Mouse (Mus musculus) spleen, adult 12 weeks (tissue): Measurements from ENCODE around the gene Ubtf.

Experiments
- DNase-seq: peaks from one replicate; pipeline ENCODE4 v3.0.0; 2022; ENCODE audit warnings: low spot score

Ubtf gene

DNA sequence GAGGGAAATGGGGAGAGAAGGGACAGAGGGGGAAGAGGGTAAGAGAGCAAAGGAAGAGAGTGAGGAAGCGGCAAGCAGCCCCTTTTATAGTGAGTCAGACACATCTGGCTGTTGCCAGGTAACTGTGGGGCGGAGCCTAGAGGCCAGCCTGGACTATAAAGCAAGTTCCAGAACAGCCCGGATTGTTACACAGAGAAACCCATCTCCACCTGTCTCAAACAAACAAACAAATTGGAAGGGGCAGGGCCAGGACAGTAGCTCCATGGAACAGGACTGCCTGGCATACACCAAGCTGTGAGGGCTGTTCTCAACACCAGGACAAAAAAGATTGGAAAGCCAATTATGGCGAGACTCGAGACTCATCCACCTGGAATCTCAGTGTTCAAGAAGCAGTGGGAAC, 27.4 kb upstream of the Ubtf start:
- no peak for DNase-seq

DNA sequence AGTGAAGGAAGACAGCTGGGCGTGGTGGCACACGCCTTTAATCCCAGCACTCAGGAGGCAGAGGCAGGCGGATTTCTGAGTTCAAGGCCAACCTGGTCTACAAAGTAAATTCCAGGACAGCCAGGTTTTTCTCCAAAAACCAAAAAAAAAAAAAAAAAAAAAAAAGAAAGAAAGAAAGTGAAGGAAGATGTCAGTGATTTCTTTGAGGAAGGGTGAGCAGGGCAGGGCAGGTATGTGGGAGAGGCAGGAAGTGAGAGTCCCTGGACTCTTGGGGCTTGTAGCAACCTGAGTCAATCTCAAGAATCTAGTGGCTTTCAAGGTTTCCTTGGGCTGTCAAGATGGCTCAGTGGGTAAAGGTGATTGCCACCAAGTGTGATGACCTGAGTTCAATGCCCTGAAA, 24.9 kb upstream of the Ubtf start:
- no peak for DNase-seq

DNA sequence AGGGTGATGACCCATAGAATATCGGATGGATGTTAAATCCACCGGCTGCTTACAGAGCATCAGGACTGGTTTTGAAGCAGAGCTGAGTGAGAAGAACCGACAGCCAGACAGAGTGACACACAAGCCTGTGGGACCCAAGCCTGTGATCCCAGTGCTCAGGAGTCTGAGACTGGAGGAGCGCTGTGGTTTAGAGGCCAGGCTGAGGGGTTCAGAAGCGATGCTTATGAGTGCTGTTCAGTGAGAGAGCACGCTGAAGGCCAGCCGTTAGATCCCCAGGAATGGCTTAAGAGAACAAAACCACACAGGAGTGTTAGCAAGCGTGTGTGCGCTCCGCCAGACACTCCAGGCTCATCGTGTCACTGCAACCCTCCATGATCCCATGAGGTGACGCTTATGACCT, 23.2 kb upstream of the Ubtf start:
- DNase-seq, result no peak

DNA sequence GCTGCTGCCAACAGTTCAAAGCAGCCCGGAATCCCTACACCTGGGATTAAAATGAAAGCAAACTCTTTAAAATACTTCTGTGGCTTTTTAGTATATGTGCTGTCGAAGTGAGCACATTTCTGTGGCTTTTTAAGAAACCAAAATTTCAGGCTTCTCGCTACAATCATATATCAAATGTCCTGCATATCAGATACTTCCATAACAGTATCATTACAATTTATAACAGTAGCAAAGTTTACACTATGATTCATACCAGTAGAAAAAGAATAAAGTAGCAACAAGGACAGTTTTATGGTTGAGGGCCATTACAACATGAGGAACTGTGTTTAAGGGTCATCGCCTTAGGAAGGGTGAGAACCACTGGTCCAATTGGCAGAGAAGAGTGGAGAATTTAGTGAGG, 21.6 kb upstream of the Ubtf start:
- no peak for DNase-seq

DNA sequence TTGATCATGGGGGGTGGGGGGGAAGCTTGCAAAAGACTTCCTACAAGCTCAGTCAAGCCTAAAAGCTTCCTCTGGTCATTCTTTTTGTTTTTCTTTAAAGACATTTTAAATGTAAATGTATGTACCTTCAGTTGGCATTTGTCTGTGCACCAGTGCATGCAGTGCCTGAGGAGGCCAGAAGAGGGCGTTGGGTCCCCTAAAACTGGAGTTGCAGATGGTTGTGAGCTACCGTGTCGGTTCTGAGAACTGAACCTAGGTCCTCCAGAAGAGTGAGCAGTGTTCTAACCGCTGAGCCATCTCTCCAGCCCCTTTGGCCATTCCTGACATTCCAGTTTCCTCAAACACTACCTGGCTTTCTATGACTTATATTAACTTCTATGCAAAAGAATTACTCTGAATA, 20.1 kb upstream of the Ubtf start:
- DNase-seq, result no peak

DNA sequence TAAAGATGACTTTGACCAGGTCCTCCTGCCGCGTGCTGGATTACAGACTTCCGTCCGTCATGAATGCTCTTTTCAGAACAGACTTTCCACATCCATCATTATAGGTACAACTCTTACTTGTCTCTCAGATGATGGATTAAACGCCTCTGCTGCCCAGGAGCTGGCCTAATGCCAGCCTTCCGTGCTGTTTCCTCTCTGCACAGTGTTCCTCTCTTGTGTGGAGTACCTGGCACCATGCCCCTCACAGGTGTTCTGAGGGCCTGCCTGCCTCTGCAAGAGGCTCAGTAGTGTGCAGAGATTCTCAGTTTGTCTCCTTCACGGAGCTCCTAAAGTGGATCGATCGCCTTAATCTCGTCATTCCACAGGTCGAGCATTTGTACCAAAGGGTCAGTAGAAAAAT, 19.7 kb upstream of the Ubtf start:
- no peak for DNase-seq

DNA sequence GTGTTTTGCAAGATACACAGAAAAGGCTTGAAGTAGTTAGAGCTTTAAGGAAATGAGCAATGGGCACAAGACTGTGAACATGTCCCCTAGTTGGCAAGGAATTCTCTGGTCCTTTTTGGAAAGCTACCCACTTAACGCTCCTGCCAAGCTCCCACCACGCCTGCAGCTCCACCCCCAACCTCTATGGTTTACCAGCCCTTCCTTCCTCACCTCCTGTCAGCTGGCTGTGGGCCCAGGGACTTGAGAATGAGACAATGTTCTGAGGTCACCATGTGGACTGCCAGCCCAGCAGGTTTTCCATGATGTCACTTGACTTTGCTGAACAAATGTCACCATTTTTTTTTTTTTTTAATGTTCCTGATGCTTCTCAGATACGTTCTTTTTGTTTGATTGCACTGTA, 19.0 kb upstream of the Ubtf start:
- DNase-seq, result no peak

DNA sequence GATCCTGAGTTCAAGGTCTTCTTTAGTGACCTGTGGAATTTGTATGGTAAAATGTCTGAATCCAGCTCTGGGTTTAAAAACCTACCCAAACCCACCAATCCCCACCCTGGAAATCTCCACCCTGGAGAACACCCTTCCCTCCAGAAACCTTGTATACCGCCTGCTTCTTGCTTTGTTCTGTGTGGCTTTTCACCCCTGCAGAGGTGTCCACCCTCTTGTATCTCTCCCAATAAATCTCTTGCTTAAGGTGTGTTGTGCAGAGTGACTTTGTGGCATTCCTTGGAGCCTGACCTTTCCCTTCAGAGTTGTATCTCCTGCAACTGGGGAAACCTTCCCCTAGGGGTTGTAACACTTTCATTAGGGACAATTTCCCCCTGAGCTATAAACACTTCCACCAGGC, 18.4 kb upstream of the Ubtf start:
- no peak for DNase-seq

DNA sequence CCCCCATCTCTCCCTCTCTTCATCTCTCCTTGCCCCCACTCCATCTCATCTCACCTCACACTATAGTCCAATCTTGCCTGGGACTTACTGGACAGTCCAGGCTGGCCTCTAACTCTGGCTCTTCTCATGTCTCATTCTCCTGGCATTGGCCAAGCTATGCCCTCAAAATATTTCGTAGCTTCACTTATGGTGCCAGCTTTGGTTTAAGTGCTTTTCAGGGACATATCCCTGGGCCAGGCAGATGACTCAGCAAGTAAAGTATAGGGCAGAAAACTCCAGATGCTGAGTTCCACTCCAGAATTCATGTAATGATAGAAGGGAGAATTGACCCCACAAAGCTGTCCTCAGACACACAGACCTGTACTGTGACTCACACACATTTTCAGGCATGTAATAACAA, 16.6 kb upstream of the Ubtf start:
- DNase-seq, result no peak

DNA sequence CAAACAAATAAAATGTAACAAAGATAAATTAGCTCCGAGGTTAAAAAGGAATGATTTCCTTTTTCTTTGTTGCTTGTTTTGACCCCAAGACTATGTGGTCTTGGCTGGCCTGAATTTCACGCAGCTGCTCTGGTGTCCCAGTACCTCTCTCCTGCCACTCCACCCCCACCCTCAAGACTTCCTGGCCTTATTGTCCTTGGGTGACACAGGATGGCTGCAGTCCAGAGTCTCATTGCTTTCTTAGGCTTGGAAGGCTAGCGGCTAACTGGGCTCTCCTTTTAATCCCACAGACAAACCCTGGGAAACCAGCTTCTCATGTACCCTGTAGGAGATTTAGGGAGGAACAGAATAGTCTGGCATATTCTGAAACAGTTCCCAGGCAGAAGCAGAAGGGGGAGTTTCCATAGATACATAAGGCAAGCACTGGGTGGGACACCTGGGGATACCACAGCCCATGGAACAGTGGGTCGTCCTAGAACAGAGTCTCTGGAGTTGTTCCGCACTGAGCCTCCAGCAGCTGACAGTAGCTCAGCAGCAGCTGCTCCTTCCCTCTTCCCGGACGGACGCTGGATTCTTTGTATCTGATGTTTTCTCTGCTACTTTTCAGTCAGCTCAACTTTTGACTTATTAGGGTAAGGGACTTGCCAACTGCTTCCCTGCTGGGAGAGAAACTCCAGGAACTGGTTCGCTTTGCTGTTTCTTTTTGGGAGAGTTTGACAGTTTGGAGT, 15.6 kb upstream of the Ubtf start:
- no peak for DNase-seq

DNA sequence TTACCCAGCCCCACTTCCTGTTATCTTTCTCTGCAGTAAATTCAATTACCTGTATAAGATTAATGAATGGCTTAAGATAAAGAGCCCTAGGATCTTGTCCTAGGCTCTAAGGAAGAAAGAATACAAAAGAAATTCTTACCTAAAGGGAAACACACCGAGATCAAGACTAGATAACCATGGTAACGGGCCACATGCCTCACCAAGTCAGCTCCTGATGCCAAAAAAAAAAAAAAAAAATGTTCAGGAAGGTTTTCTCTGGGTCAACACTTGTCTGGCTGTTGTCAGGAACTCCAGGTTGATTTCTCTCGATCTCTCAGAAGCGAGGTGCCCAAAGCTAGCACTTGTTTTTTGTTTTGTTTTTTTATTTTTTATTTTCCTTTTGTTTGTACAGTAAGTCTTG, 14.5 kb upstream of the Ubtf start:
- no peak for DNase-seq

DNA sequence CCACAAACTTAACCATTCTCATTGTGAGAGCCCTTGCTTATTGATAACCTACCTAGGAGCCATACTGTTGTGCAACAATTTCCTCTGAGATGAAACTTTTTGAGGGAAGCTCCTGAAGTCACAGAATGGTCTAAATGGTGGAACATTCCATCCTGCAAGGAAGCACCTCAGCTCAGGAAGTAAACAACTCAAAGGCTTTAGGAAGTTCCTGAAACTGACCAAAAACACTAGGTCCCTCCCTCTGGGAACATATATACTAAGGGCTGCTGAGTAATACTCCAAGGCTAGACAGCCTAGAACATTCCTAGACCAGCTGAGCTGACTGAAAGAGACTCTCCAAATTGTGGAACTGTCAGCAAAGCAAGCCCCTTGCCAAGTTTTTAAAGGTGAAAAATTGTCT, 13.5 kb upstream of the Ubtf start:
- no peak for DNase-seq

DNA sequence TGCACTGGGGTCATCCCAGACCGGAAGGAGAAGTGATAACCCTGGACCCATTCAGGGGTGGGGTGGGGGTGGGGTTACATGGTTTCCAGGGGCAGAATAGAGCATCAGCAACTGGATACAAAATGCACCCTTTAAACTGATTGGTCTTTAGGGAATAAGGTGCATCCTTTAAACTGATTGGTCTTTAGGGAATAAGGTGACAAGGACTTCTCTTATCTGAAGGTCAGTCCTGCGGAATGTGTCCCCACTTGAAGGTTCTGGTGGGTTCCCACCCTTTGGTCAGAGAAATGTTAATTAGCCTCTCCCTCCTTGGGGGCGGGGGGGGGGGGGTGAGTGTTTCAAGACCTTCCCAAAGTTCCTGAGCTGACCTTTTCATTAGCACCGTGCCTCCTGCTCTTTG, 12.3 kb upstream of the Ubtf start:
- DNase-seq, result no peak

DNA sequence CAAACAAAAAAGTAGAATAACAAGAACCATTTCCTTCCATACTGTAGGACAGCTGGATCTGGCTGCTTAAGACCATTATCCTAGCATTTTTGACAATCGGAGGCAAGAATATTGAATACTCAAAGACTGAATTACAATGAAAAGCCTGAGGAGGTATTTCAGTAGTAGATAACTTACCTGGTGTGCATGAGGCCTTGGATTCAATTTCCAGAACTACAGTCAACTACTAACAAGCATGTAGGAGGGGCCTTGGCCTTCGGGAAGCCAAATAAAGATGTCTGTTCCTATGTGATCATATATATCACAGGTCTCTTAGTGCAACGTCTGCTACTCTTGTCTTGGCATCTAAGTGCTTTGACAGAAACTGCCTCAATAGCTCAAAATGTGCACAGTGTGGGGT, 10.5 kb upstream of the Ubtf start:
- DNase-seq, result no peak

DNA sequence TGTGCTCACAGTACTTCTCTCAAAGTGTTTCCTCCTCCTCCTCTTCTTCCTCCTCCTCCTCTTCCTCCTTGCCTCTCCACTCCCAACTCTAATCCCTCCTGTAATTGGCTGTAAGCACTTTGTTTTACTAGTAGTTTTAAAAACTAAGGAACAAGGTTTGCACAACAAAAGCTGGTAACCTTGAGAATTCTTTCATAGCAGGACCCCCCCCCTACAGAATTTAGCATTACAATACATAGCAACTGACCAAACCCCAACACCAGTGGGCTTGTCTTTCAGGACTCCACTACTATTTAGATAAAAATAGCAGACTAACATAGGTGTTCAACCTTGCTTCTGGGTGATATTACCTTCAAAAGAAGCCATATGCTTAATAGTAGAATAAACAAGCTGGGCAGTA, 10.0 kb upstream of the Ubtf start:
- DNase-seq, result no peak

DNA sequence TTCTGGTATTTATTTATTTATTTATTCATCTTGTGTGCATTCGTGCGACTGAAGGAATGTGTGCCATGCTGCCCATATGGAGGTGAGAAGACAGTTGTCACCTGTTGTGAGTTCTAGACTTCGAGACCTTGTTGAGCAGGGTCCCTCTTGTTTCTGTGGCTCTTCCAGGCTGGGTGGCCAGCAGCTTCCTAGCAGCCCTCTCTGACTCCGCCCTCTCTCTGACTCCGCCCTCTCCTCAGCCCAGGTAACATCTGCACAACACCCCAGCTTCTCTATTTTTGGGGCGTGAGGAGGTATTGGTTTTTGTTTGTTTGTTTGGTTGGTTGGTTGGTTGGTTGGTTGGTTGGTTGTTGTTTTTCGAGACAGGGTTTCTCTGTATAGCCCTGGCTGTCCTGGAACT, 8.3 kb upstream of the Ubtf start:
- DNase-seq, result no peak

DNA sequence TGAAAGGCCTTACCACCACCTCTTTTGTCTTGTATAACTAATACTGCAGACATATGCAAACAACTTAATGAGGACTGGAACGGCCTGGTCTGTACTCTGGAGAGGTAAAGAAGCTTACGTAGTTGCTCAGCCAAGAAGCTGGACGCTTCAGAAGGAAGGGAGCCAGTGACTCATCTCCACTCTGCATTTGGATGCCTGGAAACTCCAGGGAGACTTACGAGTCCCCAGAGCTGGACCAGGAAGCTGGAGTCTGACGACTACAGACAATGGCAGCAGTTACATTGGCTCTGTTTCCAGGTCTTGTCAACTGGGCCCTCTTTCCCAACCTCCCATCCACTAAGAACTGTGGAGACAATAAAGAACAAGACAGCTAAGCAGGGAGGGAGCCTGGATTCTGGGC, 7.7 kb upstream of the Ubtf start:
- DNase-seq, result no peak

DNA sequence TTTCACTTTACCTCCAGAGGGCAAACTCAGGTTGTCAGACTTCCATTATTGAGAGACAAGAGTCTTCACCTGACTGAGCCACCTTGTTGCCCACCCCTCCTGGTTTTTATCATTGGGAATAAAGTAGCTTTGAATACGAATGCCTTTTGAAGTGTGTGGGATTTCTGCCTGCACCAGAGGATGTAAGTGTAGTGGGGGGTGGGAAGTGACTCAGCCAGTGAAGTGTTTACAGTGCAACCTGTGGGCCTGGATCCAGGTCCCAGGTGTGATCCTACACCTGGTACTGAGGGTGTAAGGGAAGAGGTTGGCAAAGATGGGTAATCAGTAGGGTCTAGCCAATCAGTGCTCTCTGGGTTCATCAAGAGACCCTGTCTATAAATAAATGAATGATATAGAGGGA, 4.0 kb upstream of the Ubtf start:
- DNase-seq, result no peak

DNA sequence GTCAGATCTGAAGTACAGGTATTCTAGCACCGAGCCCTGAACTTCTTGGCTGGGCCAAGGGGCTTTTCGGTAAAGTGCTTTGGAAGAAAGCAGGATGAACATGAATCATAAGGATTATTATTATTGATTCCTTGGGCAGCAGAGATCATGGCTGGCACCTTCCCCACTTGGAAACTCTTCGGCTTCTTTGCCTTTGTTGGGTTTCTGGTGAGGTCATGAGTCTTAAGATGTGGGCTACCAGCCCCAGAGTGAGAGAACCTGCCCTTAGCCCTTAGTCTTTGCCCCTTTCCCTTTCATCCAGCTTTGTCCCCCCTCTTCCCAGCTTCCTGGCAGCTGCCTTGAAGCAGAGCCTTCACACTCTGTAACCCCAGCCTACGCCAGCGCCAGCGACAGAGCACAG, 2.4 kb upstream of the Ubtf start:
- no peak for DNase-seq

DNA sequence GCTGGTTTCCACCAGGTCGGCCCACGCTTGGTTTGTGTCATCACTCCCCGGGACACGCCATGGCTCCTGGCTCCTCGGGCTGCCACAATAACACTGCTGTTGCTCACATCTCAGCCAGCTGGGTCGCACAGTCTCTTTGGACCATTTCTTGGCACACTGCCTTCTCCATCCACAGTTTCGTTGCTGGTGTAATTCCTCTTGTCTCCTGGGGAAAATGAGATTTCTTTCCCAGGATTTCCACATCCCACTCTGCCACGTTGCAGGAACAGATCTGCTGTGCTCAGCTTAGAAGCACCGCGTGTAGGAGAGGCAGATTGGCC, 1.1 kb upstream of the Ubtf start:
- DNase-seq, result no peak

DNA sequence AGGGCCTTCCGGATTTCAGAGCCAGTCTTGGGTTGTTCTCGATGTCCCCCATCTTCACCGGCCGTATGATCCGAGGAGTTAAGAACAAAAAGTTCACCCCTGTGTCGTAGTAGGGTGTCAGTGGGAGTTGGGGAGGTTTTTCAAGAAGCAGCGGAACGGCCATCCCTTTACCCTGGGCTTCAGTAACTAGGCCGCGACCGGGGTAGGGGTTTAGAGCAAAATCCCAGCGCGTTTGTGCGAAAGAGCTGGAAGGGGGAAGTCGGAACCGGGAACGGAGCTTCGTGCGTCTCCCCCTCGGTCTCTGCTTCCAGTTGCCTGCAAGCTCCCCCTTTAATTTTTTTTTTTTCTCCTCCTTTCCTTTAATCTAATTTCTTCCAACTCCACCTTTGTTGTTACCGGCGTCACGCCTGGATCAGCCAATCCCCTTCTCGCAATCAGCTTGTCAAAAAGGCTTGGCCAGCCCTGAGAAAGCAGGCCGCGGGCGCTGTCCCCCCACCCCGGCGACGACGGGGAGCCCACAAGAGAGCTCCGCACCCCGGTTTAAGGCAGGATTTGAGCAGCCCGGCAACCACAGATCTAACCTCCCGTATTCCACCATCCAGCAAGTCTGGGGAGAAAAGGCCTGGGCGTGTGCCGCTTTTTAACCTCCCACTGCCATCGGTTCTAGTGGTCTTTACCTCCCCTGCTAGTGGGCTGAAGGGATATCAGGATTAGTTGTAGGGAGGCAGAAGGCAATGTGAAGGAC, 571 bp upstream of the Ubtf start:
- DNase-seq, result peak; percentile 76

DNA sequence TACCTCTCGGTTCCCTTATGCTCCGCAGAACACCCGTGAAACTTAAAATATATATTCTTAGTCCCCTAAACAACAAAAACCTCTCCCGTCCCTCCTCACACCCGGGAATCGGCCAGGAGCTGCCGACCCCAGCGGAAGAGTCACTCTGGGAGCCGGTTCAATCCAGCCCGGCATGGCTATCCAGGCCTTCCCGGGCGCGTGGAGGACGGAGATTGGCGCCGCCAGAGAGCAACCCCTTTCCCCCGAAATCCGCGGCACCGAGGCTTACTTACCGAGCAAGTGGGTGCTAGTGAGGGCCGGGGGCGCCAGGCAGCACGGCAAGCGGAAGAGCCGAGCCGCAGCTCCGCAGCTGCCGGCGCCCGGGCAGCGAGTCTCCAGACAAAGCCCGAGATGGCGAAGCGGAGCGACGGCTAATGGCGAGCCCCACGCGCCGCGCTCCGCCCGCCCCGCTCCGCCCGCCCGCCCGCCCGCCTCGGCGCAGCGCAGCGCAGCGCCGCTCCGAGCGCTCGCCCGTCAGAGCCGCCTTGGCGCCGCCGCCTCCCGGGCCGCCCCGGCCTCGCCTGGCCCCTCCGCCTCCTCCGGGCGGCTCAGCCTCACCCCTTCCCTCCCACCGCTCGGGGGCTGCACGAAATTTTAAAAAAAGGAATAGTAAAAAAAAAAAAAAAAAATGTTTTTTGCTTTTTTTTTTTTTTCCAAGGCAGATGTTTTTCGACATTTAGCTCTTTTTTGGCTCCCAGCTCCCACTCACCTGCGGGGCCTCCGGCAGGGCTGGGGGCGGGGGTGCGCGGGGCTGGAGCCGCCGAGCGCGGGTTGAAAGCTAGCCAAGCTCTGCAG, 749 bp downstream of the Ubtf start:
- DNase-seq, result no peak

DNA sequence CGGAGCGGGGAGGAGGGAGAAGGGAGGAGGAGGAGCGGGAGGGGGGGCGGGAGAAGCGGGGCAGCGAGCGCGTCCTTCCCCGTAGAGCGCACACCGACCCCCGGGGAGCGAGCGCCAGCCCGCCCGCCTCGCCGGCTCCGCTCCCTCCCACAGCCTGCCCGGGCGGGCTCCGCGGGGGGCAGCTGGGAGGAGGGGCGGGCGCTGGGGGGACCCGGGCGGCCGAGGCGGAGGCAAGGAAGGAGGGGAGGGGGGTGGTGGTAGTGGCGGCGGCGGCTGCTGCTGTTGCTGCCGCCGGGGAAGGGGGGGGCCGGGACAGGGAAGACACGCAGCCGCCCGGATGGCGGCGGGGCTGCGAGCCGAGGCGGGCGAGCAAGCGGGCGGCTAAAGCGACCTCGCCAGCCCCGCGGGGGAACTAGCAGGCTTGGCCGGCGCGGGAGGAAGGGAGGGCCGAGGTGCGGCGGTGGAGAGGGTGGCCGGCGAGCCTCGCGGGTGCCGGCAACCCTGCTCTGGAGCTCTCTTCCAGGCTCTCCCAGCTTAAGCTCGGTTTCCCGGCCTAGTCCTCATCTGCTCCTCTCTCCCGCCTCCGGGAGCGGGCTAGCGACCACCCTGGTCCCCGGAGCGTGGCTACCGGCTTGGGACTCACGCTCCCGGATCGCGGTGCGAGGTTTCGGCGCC, 1.5 kb downstream of the Ubtf start:
- peak; percentile 69 for DNase-seq
